Mouse (Mus musculus) liver, embryonic 14.5 days (tissue): ENCODE results near the gene Brinp2. TPM values are rescaled to one million over a fixed set of nuclear protein-coding genes. Genes with fewer than 3 reads are reported as not detected.

ENCODE experiments used
- ATAC-seq: fragments of 200-750 bp; cut with Nextera tagmentation; 2 replicates; pipeline ENCODE4 v1.8.0; 2017; ENCODE audit warnings: moderate number of reproducible peaks, mild to moderate bottlenecking, moderate library complexity; ENCODE audit not compliant: insufficient read depth
- DNase-seq, 3 experiments: peaks; one replicate each; pipeline ENCODE4 v3.0.0-alpha.2; 2012 to 2013; ENCODE audit warnings: low read depth in 3 of 3, low spot score in 3 of 3
- H3K27ac ChIP-seq: fragments of 300-500 bp; sonication (generic); 2 replicates; pipeline ENCODE4 v1.5.1; 2014; ENCODE audit warnings: moderate library complexity, mild to moderate bottlenecking, control low read depth, inconsistent platforms
- H3K27me3 ChIP-seq: fragments of 300-500 bp; sonication (generic); 2 replicates; pipeline ENCODE4 v1.6.1; 2014; ENCODE audit warnings: mild to moderate bottlenecking, low read length, moderate library complexity; ENCODE audit not compliant: control insufficient read depth, insufficient read depth
- H3K36me3 ChIP-seq: fragments of 300-500 bp; sonication (generic); replicated peaks from 2 replicates; pipeline ENCODE4 v1.6.1; 2014; ENCODE audit warnings: low read depth; ENCODE audit not compliant: control insufficient read depth, insufficient read depth
- H3K4me1 ChIP-seq, 2 experiments: fragments of 200-500 bp in 1 of 2; fragments of 300-500 bp in 1 of 2; sonication (generic) in 1 of 2; replicated peaks; 2 replicates each; pipeline ENCODE4 v1.6.1; 2012 to 2014; ENCODE audit warnings: antibody characterized with exemption in 1 of 2, inconsistent platforms in 1 of 2, low read length in 1 of 2; ENCODE audit not compliant: control insufficient read depth in 2 of 2, insufficient read depth in 2 of 2
- H3K4me2 ChIP-seq: fragments of 300-500 bp; sonication (generic); 2 replicates; pipeline ENCODE4 v1.6.1; 2014; ENCODE audit warnings: low read depth, mild to moderate bottlenecking, control low read depth, moderate library complexity
- H3K4me3 ChIP-seq, 2 experiments: fragments of 200-500 bp in 1 of 2; fragments of 300-500 bp in 1 of 2; sonication (generic) in 1 of 2; 2 replicates each; pipeline ENCODE4 v1.5.1; 2012 to 2014; ENCODE audit warnings: low read depth in 2 of 2, low read length in 2 of 2, mild to moderate bottlenecking in 2 of 2, control low read depth in 1 of 2, inconsistent platforms in 1 of 2, moderate library complexity in 1 of 2; ENCODE audit not compliant: insufficient read depth in 1 of 2
- H3K9ac ChIP-seq: fragments of 300-500 bp; sonication (generic); replicated peaks from 2 replicates; pipeline ENCODE4 v1.6.1; 2014; ENCODE audit warnings: mild to moderate bottlenecking, control low read depth, moderate library complexity
- H3K9me3 ChIP-seq: fragments of 300-500 bp; sonication (generic); 2 replicates; pipeline ENCODE4 v1.6.1; 2016; ENCODE audit warnings: low read length, mixed read lengths; ENCODE audit not compliant: control insufficient read depth
- CTCF ChIP-seq: IDR thresholded peaks from 2 replicates; pipeline ENCODE4 v1.5.1; 2016; ENCODE audit warnings: antibody characterized with exemption, low read depth, control low read depth
- EP300 ChIP-seq: IDR thresholded peaks from 2 replicates; pipeline ENCODE4 v1.6.1; 2016; ENCODE audit warnings: antibody characterized with exemption, low read depth
- WGBS: fragments of 180-500 bp; shearing (Covaris S2); extraction: QIAGEN DNeasy Blood & Tissue Kit; methylation state at CpG from one replicate; pipeline ENCODE4 v1.1.7; 2014; ENCODE audit not compliant: insufficient replicate concordance; 5-methylcytosine and 5-hydroxymethylcytosine counted together
- polyA plus RNA-seq, 2 experiments: library from polyadenylated mRNA; depleted of rRNA in 1 of 2; stranded (reverse) in 1 of 2; unstranded in 1 of 2; fragments of >200 nt; fragmentation: Nextera tagmentation in 1 of 2; extraction: Ambion mirVana in 1 of 2; gene quantifications; 2 replicates each; pipeline versions ENCODE4 v1.2.1 to v1.2.3; 2012 to 2014

Gene Brinp2
- polyA plus RNA-seq (2012; rRNA removed), result 0.03 TPM in 1 of 2 replicates, not detected in the other
- not detected in 2 replicates for polyA plus RNA-seq (2014; fragmentation: Nextera tagmentation; extraction: Ambion mirVana)

DNA sequence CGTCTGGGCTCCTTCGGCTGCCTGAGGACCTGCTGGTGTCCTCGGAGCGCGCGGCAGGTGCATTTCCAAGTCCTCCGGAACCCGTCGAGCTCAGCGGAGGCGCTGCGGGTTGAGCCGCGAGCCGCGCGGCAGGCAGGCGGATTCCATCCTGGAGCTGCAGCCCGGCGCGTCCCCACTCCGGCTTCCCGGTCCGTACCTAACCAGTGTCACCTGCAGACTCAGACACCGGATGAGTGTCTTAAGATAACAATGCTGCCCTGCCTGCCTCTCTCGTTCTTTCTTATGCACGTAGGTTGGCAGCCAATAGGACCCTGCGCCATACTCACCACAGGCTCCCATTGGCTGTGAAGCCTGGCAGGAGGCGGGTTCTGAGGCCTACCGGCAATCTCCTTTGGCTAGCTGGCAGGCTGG, at the start of gene Brinp2:
Brinp2 (minus strand) TSS at position 276 of the 411 bp plus-strand sequence.
- Histone ChIP-seq H3K9ac (no peak within 1 kb of the TSS), H3K27ac (no peak within 1 kb of the TSS), H3K27me3 (peaks cover 17% of the 10 kb centered on the region), H3K4me1 (no peaks in the 10 kb centered on the region), H3K4me3 (peak within 1 kb of the TSS in 1 of 2 experiments; percentile 23; a peak in 2 of 4 replicates), H3K4me2 (peak within 1 kb of the TSS; percentile 42), H3K36me3 (no peaks in the 10 kb centered on the region), H3K9me3 (no peaks in the 10 kb centered on the region)
- under 1% methylated on average over 30 of the region's 30 CpGs for WGBS
- ATAC-seq, result peak; percentile 58
- no peak for TF ChIP-seq CTCF
- no peak for TF ChIP-seq EP300
- no peak for DNase-seq

DNA sequence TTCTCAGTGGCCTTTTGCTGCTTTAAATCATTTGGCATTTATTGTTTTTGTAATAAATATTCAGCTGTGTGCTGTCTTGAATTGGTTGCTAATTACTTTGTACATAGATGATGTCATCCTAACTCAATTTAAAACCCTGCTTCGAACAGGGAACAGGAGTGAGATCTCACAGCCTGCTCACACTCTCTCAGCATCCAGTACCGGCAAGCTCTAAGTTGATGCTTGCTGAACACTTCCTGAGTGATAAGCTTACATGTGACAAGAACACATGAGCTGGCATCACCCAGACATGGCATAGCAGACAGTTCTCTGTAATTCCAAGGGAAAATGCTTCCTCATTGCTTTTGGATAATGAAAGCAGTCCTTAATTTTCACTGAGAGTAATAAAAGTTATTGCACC, 44.8 kb upstream of the Brinp2 start:
- DNase-seq, result no peak

DNA sequence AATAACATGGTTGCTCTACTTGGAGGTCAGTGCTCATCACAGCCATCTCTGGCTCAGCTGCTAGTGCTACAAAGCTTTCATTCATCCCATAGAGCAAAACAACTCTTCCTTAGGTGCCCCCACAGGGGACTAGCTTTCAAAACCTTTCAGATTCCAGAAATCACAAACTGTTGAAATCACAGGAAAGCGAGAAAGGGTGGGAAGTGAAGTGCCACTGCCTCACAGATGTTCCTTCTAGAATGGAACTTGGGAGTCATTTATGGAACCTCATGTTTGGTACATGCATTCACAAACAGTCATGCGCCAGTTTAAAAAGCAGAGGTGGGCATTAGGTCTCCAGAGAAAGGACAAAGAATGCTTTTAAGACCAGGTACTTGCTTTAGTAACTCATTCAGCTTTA, 40.9 kb upstream of the Brinp2 start:
- H3K36me3 ChIP-seq, result no peaks in the 10 kb centered on the region
- ATAC-seq, result no peak
- H3K27ac ChIP-seq, result no peak overlapping the region
- DNase-seq, result no peak
- WGBS, result 59% methylated on average over 2 of the region's 2 CpGs
- no peak overlapping the region for H3K4me3 ChIP-seq
- H3K4me1 ChIP-seq, result no peaks in the 10 kb centered on the region
- no peaks in the 10 kb centered on the region for H3K27me3 ChIP-seq
- H3K9ac ChIP-seq, result no peak overlapping the region
- H3K9me3 ChIP-seq, result no peaks in the 10 kb centered on the region
- no peak overlapping the region for H3K4me2 ChIP-seq
- TF ChIP-seq EP300 (no peak), CTCF (no peak)

More for the DNA sequence above, 44.8 kb upstream of the Brinp2 start:
- Histone ChIP-seq H3K4me2 (no peak overlapping the region), H3K9ac (no peak overlapping the region), H3K27ac (no peak overlapping the region), H3K27me3 (no peaks in the 10 kb centered on the region), H3K4me3 (no peak overlapping the region), H3K36me3 (no peaks in the 10 kb centered on the region), H3K4me1 (no peaks in the 10 kb centered on the region), H3K9me3 (no peaks in the 10 kb centered on the region)
- 64% methylated on average over 2 of the region's 2 CpGs for WGBS
- TF ChIP-seq EP300 (no peak), CTCF (no peak)
- ATAC-seq, result no peak

DNA sequence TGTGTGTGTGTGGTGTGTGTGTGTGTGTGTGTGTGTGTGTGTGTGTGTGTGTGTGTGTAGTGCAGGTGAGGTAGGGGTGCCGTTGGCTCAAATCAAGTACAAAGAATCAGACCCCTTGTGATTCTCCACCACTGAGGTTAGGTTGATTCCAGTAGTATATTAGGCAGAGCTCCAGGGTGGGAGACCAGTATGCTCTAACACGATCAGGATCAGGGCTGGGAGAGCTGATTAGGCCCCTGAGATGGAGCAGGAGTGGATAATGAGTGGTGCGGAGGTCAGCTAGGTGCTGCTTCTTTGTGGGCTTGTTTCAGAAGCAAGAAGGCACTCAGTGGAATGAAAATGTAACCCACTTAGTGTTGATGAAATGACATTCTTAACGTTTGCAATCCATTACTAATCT, 34.6 kb upstream of the Brinp2 start:
- 64% methylated on average over 4 of the region's 4 CpGs for WGBS
- H3K4me3 ChIP-seq, result no peak overlapping the region
- H3K4me2 ChIP-seq, result no peak overlapping the region
- no peaks in the 10 kb centered on the region for H3K36me3 ChIP-seq
- DNase-seq (no peak), ATAC-seq (no peak)
- H3K27ac ChIP-seq, result no peak overlapping the region
- no peak overlapping the region for H3K9ac ChIP-seq
- H3K27me3 ChIP-seq, result no peaks in the 10 kb centered on the region
- TF ChIP-seq CTCF (no peak), EP300 (no peak)
- H3K4me1 ChIP-seq, result no peaks in the 10 kb centered on the region
- no peaks in the 10 kb centered on the region for H3K9me3 ChIP-seq

DNA sequence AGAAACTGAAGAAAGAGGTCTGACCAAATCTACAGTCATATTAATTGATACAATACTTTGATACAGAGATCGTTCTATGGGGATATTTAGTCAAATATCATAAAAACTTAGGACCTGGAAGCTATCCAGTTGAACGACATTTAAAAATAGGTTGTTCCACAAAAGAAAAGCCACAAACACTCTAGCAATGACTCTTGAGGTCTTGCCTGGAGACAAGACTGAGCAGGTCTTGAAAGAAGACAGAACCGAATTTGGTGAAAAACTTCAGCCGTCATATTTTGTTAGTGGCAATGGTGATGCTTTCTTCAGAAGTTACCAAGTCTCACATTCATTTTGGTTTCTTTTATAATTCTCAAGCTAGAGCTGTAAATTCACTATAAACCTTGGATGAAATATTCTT, 32.9 kb upstream of the Brinp2 start:
- TF ChIP-seq CTCF, result no peak
- no peak for TF ChIP-seq EP300
- 53% methylated on average over 4 of the region's 4 CpGs for WGBS

More for the DNA sequence above, 32.9 kb upstream of the Brinp2 start:
- Histone ChIP-seq H3K4me2 (no peak overlapping the region), H3K4me1 (no peaks in the 10 kb centered on the region), H3K4me3 (no peak overlapping the region), H3K36me3 (no peaks in the 10 kb centered on the region), H3K27me3 (no peaks in the 10 kb centered on the region), H3K9me3 (no peaks in the 10 kb centered on the region), H3K27ac (no peak overlapping the region), H3K9ac (no peak overlapping the region)
- DNase-seq (no peak), ATAC-seq (no peak)
